Mouse (Mus musculus): ENCODE measurements at regions not wholly inside any gene's neighbourhood (a gene's known extent, or its start where the extent isn't known, plus 50 kb on each side); places are given as distances from the start of the nearest gene placed in this dataset.

- H3K36me3 ChIP-seq (ENCODE audit: control insufficient read depth, insufficient read depth, low read length) = no peaks in the 10 kb centered on the region
- H3K27me3 ChIP-seq (ENCODE audit: control insufficient read depth, insufficient read depth, low read length) = no peaks in the 10 kb centered on the region
- WGBS = 70% methylated on average over 12 of the region's 12 CpGs
- H3K4me3 ChIP-seq (ENCODE audit: low read depth, low read length) = no peak overlapping the region
- ATAC-seq (ENCODE audit: insufficient number of reproducible peaks, insufficient read depth, low FRiP score, low read depth) = no peak
- H3K27ac ChIP-seq (ENCODE audit: low read length) = no peak overlapping the region
- no peak overlapping the region for H3K4me2 ChIP-seq (replicated peaks; ENCODE audit: low read depth, low read length)
- H3K9ac ChIP-seq (replicated peaks; ENCODE audit: low read depth, low read length) = no peak overlapping the region
- no peaks in the 10 kb centered on the region for H3K9me3 ChIP-seq (ENCODE audit: control insufficient read depth, low read depth, low read length)
- H3K4me1 ChIP-seq (ENCODE audit: control insufficient read depth, insufficient read depth, low read length) = no peaks in the 10 kb centered on the region
Observed at GRCm38 (mm10) chr10:21754763-21755548, 127.0 kb upstream of the Sgk1 start.

GRCm38 (mm10) chr10:21755717-21756116 is 126.3 kb upstream of the Sgk1 start:
- Histone ChIP-seq H3K36me3 (ENCODE audit: control insufficient read depth, insufficient read depth, low read length) (no peaks in the 10 kb centered on the region), H3K4me2 (replicated peaks; ENCODE audit: low read depth, low read length) (no peak overlapping the region), H3K27me3 (ENCODE audit: control insufficient read depth, insufficient read depth, low read length) (no peaks in the 10 kb centered on the region), H3K9me3 (ENCODE audit: control insufficient read depth, low read depth, low read length) (no peaks in the 10 kb centered on the region), H3K9ac (replicated peaks; ENCODE audit: low read depth, low read length) (no peak overlapping the region), H3K4me1 (ENCODE audit: control insufficient read depth, insufficient read depth, low read length) (no peaks in the 10 kb centered on the region), H3K4me3 (ENCODE audit: low read depth, low read length) (no peak overlapping the region), H3K27ac (ENCODE audit: low read length) (no peak overlapping the region)
- 81% methylated on average over 4 of the region's 4 CpGs for WGBS
- no peak for ATAC-seq (ENCODE audit: insufficient number of reproducible peaks, insufficient read depth, low FRiP score, low read depth)

- Histone ChIP-seq H3K4me2 (replicated peaks; ENCODE audit: low read depth, low read length) (no peak overlapping the region), H3K4me1 (ENCODE audit: control insufficient read depth, insufficient read depth, low read length) (no peaks in the 10 kb centered on the region), H3K9ac (replicated peaks; ENCODE audit: low read depth, low read length) (no peak overlapping the region), H3K4me3 (ENCODE audit: low read depth, low read length) (no peak overlapping the region), H3K27me3 (ENCODE audit: control insufficient read depth, insufficient read depth, low read length) (no peaks in the 10 kb centered on the region), H3K9me3 (ENCODE audit: control insufficient read depth, low read depth, low read length) (no peaks in the 10 kb centered on the region), H3K36me3 (ENCODE audit: control insufficient read depth, insufficient read depth, low read length) (no peaks in the 10 kb centered on the region), H3K27ac (ENCODE audit: low read length) (no peak overlapping the region)
- ATAC-seq (ENCODE audit: insufficient number of reproducible peaks, insufficient read depth, low FRiP score, low read depth) = no peak
- 93% methylated on average over 7 of the region's 7 CpGs for WGBS
Observed at GRCm38 (mm10) chr10:21756811-21757210, 125.2 kb upstream of the Sgk1 start.

- H3K27ac ChIP-seq (ENCODE audit: low read length) = no peak overlapping the region
- WGBS = 75% methylated on average over 6 of the region's 6 CpGs
- H3K9me3 ChIP-seq (ENCODE audit: control insufficient read depth, low read depth, low read length) = no peaks in the 10 kb centered on the region
- H3K27me3 ChIP-seq (ENCODE audit: control insufficient read depth, insufficient read depth, low read length) = no peaks in the 10 kb centered on the region
- no peaks in the 10 kb centered on the region for H3K4me1 ChIP-seq (ENCODE audit: control insufficient read depth, insufficient read depth, low read length)
- no peak overlapping the region for H3K4me3 ChIP-seq (ENCODE audit: low read depth, low read length)
- H3K4me2 ChIP-seq (replicated peaks; ENCODE audit: low read depth, low read length) = no peak overlapping the region
- no peak overlapping the region for H3K9ac ChIP-seq (replicated peaks; ENCODE audit: low read depth, low read length)
- no peak for ATAC-seq (ENCODE audit: insufficient number of reproducible peaks, insufficient read depth, low FRiP score, low read depth)
- no peaks in the 10 kb centered on the region for H3K36me3 ChIP-seq (ENCODE audit: control insufficient read depth, insufficient read depth, low read length)
Observed at GRCm38 (mm10) chr10:21758122-21758521, 123.9 kb upstream of the Sgk1 start.

GRCm38 (mm10) chr10:21762516-21762915 is 119.5 kb upstream of the Sgk1 start:
- no peak for ATAC-seq (ENCODE audit: insufficient number of reproducible peaks, insufficient read depth, low FRiP score, low read depth)
- 92% methylated on average over 5 of the region's 5 CpGs for WGBS
- Histone ChIP-seq H3K36me3 (ENCODE audit: control insufficient read depth, insufficient read depth, low read length) (no peaks in the 10 kb centered on the region), H3K4me2 (replicated peaks; ENCODE audit: low read depth, low read length) (no peak overlapping the region), H3K27me3 (ENCODE audit: control insufficient read depth, insufficient read depth, low read length) (no peaks in the 10 kb centered on the region), H3K4me3 (ENCODE audit: low read depth, low read length) (no peak overlapping the region), H3K4me1 (ENCODE audit: control insufficient read depth, insufficient read depth, low read length) (no peaks in the 10 kb centered on the region), H3K27ac (ENCODE audit: low read length) (no peak overlapping the region), H3K9me3 (ENCODE audit: control insufficient read depth, low read depth, low read length) (no peaks in the 10 kb centered on the region), H3K9ac (replicated peaks; ENCODE audit: low read depth, low read length) (no peak overlapping the region)

- no peaks in the 10 kb centered on the region for H3K4me1 ChIP-seq (ENCODE audit: control insufficient read depth, insufficient read depth, low read length)
- no peak overlapping the region for H3K4me3 ChIP-seq (ENCODE audit: low read depth, low read length)
- H3K9me3 ChIP-seq (ENCODE audit: control insufficient read depth, low read depth, low read length) = no peaks in the 10 kb centered on the region
- no peak for ATAC-seq (ENCODE audit: insufficient number of reproducible peaks, insufficient read depth, low FRiP score, low read depth)
- no peak overlapping the region for H3K9ac ChIP-seq (replicated peaks; ENCODE audit: low read depth, low read length)
- 92% methylated on average over 17 of the region's 17 CpGs for WGBS
- H3K36me3 ChIP-seq (ENCODE audit: control insufficient read depth, insufficient read depth, low read length) = no peaks in the 10 kb centered on the region
- no peaks in the 10 kb centered on the region for H3K27me3 ChIP-seq (ENCODE audit: control insufficient read depth, insufficient read depth, low read length)
- no peak overlapping the region for H3K4me2 ChIP-seq (replicated peaks; ENCODE audit: low read depth, low read length)
- H3K27ac ChIP-seq (ENCODE audit: low read length) = no peak overlapping the region
Observed at GRCm38 (mm10) chr10:21763017-21763964, 118.7 kb upstream of the Sgk1 start.

- H3K36me3 ChIP-seq (ENCODE audit: control insufficient read depth, insufficient read depth, low read length) = no peaks in the 10 kb centered on the region
- no peaks in the 10 kb centered on the region for H3K27me3 ChIP-seq (ENCODE audit: control insufficient read depth, insufficient read depth, low read length)
- no peak overlapping the region for H3K9ac ChIP-seq (replicated peaks; ENCODE audit: low read depth, low read length)
- no peak overlapping the region for H3K4me2 ChIP-seq (replicated peaks; ENCODE audit: low read depth, low read length)
- no peak for ATAC-seq (ENCODE audit: insufficient number of reproducible peaks, insufficient read depth, low FRiP score, low read depth)
- H3K4me3 ChIP-seq (ENCODE audit: low read depth, low read length) = no peak overlapping the region
- WGBS = 76% methylated on average over 8 of the region's 8 CpGs
- no peak overlapping the region for H3K27ac ChIP-seq (ENCODE audit: low read length)
- H3K9me3 ChIP-seq (ENCODE audit: control insufficient read depth, low read depth, low read length) = no peaks in the 10 kb centered on the region
- H3K4me1 ChIP-seq (ENCODE audit: control insufficient read depth, insufficient read depth, low read length) = no peaks in the 10 kb centered on the region
Observed at GRCm38 (mm10) chr10:21764090-21764489, 117.9 kb upstream of the Sgk1 start.

- H3K9me3 ChIP-seq (ENCODE audit: control insufficient read depth, low read depth, low read length) = no peaks in the 10 kb centered on the region
- no peak overlapping the region for H3K4me2 ChIP-seq (replicated peaks; ENCODE audit: low read depth, low read length)
- H3K36me3 ChIP-seq (ENCODE audit: control insufficient read depth, insufficient read depth, low read length) = no peaks in the 10 kb centered on the region
- no peak for ATAC-seq (ENCODE audit: insufficient number of reproducible peaks, insufficient read depth, low FRiP score, low read depth)
- no peaks in the 10 kb centered on the region for H3K27me3 ChIP-seq (ENCODE audit: control insufficient read depth, insufficient read depth, low read length)
- H3K4me1 ChIP-seq (ENCODE audit: control insufficient read depth, insufficient read depth, low read length) = no peaks in the 10 kb centered on the region
- 85% methylated on average over 13 of the region's 13 CpGs for WGBS
- H3K27ac ChIP-seq (ENCODE audit: low read length) = no peak overlapping the region
- H3K9ac ChIP-seq (replicated peaks; ENCODE audit: low read depth, low read length) = no peak overlapping the region
- H3K4me3 ChIP-seq (ENCODE audit: low read depth, low read length) = no peak overlapping the region
Observed at GRCm38 (mm10) chr10:21764891-21765290, 117.1 kb upstream of the Sgk1 start.

All from stomach, embryonic 14.5 days (tissue).